Mouse (Mus musculus) liver, embryonic 16.5 days (tissue): ENCODE data around the gene Hes3. TPM values are rescaled to one million over a fixed set of nuclear protein-coding genes. Genes with fewer than 3 reads are reported as not detected.

Experiments
- ATAC-seq: fragments of 200-750 bp; cut with Nextera tagmentation; 2 replicates; pipeline ENCODE4 v1.8.0; 2017; ENCODE audit warnings: low read depth, mild to moderate bottlenecking, moderate number of reproducible peaks, moderate library complexity
- H3K27ac ChIP-seq: fragments of 300-500 bp; sonication (generic); 2 replicates; pipeline ENCODE4 v1.5.1; 2014; ENCODE audit warnings: mild to moderate bottlenecking, low read length
- H3K27me3 ChIP-seq: fragments of 300-500 bp; sonication (generic); 2 replicates; pipeline ENCODE4 v1.6.1; 2014; ENCODE audit warnings: low read depth, low read length, mixed read lengths; ENCODE audit not compliant: control insufficient read depth, insufficient read depth
- H3K36me3 ChIP-seq: fragments of 300-500 bp; sonication (generic); 2 replicates; pipeline ENCODE4 v1.6.1; 2014; ENCODE audit warnings: mild to moderate bottlenecking; ENCODE audit not compliant: control insufficient read depth, insufficient read depth
- H3K4me1 ChIP-seq: fragments of 300-500 bp; sonication (generic); 2 replicates; pipeline ENCODE4 v1.6.1; 2014; ENCODE audit warnings: low read depth, low read length, mixed read lengths; ENCODE audit not compliant: control insufficient read depth
- H3K4me2 ChIP-seq: fragments of 300-500 bp; sonication (generic); 2 replicates; pipeline ENCODE4 v1.6.1; 2014; ENCODE audit warnings: low read depth, low read length, mixed read lengths
- H3K4me3 ChIP-seq: fragments of 300-500 bp; sonication (generic); 2 replicates; pipeline ENCODE4 v1.5.1; 2014; ENCODE audit warnings: low read depth, mild to moderate bottlenecking, low read length
- H3K9ac ChIP-seq: fragments of 300-500 bp; sonication (generic); 2 replicates; pipeline ENCODE4 v1.6.1; 2014; ENCODE audit warnings: low read depth, low read length
- H3K9me3 ChIP-seq: fragments of 300-500 bp; sonication (generic); replicated peaks from 2 replicates; pipeline ENCODE4 v1.6.1; 2016; ENCODE audit warnings: low read length; ENCODE audit not compliant: control insufficient read depth
- WGBS: fragments of 180-500 bp; shearing (Covaris S2); extraction: QIAGEN DNeasy Blood & Tissue Kit; methylation state at CpG from one replicate; pipeline ENCODE4 v1.1.7; 2014; ENCODE audit not compliant: insufficient replicate concordance; 5-methylcytosine and 5-hydroxymethylcytosine counted together
- polyA plus RNA-seq: library from polyadenylated mRNA; unstranded; fragments of >200 nt; fragmentation: Nextera tagmentation; extraction: Ambion mirVana; gene quantifications from 2 replicates; pipeline ENCODE4 v1.2.1, GENCODE M21; 2015

Gene Hes3
- polyA plus RNA-seq, 1 experiment from 2014 or later: not detected

- 63% methylated on average over 9 of the region's 9 CpGs for WGBS
- H3K4me1 ChIP-seq: no peaks in the 10 kb centered on the region; the same call in 1 of the 2 replicates
- ATAC-seq: no peak
- H3K4me3 ChIP-seq: no peak overlapping the region
- H3K27ac ChIP-seq: no peak overlapping the region
- no peak overlapping the region for H3K4me2 ChIP-seq
- no peaks in the 10 kb centered on the region for H3K36me3 ChIP-seq
- no peaks in the 10 kb centered on the region for H3K27me3 ChIP-seq
- no peaks in the 10 kb centered on the region for H3K9me3 ChIP-seq
- H3K9ac ChIP-seq: no peak overlapping the region
Measured at GRCm38 (mm10) chr4:152243241-152243891, 48.1 kb downstream of the Hes3 start.

GRCm38 (mm10) chr4:152239974-152240373 lies 51.5 kb downstream of the Hes3 start:
- WGBS: 63% methylated on average over 4 of the region's 4 CpGs
- no peak overlapping the region for H3K4me3 ChIP-seq
- H3K36me3 ChIP-seq: no peaks in the 10 kb centered on the region
- no peak overlapping the region for H3K27ac ChIP-seq
- H3K4me2 ChIP-seq: no peak overlapping the region
- no peak overlapping the region for H3K9ac ChIP-seq
- no peak for ATAC-seq
- H3K27me3 ChIP-seq: no peaks in the 10 kb centered on the region
- H3K9me3 ChIP-seq: no peaks in the 10 kb centered on the region
- no peaks in the 10 kb centered on the region for H3K4me1 ChIP-seq

Other genes with a start within 250 kb of the Hes3 start
- 4.8 and 5.1 TPM in 2 replicates for gene Plekhg5, start 219.2 kb downstream of the Hes3 start, polyA plus RNA-seq
- 0.12 and 0.25 TPM in 2 replicates for gene Tnfrsf25, start 175.7 kb downstream of the Hes3 start, polyA plus RNA-seq
- 1.1 and 2.3 TPM in 2 replicates for gene Espn, start 139.3 kb downstream of the Hes3 start, polyA plus RNA-seq
- not detected in 2 replicates for gene Hes2, start 132.8 kb downstream of the Hes3 start, polyA plus RNA-seq
- 11.9 and 12.0 TPM in 2 replicates for gene Acot7, start 113.5 kb downstream of the Hes3 start, polyA plus RNA-seq
- gene Gpr153, start 17.4 kb downstream of the Hes3 start, polyA plus RNA-seq: 0.34 and 0.59 TPM in 2 replicates
- 5.9 and 6.5 TPM in 2 replicates for gene Icmt, start 5.6 kb upstream of the Hes3 start, polyA plus RNA-seq
- not detected in 2 replicates for gene Rnf207, start 27.3 kb upstream of the Hes3 start, polyA plus RNA-seq
- gene Rpl22, start 34.1 kb upstream of the Hes3 start, polyA plus RNA-seq: 161 and 209 TPM in 2 replicates
- gene Chd5, start 47.0 kb upstream of the Hes3 start, polyA plus RNA-seq: 0.04 TPM in 1 of 2 replicates, not detected in the other
- 0.15 and 0.18 TPM in 2 replicates for gene Nphp4, start 185.0 kb upstream of the Hes3 start, polyA plus RNA-seq
- gene Kcnab2, start 186.2 kb upstream of the Hes3 start, polyA plus RNA-seq: 7.8 and 8.5 TPM in 2 replicates